Mouse (Mus musculus) neural tube, embryonic 12.5 days (tissue): Measurements from ENCODE around the gene Dnase1l2. TPM values are rescaled to one million over a fixed set of nuclear protein-coding genes. Genes with fewer than 3 reads are reported as not detected.
"Not testable (repeated sequence)": the region's sequence is repeated elsewhere in the genome, so short reads cannot be mapped to it uniquely, and the experiment has no call there.

Experiments used
- ATAC-seq: fragments of 200-750 bp; cut with Nextera tagmentation; 2 replicates; pipeline ENCODE4 v1.8.0; 2017; ENCODE audit warnings: low read depth, mild to moderate bottlenecking, moderate TSS enrichment, moderate library complexity; ENCODE audit not compliant: low FRiP score
- H3K27ac ChIP-seq: fragments of 300-500 bp; sonication (generic); 2 replicates; pipeline ENCODE4 v1.5.1; 2016
- H3K27me3 ChIP-seq: fragments of 300-500 bp; sonication (generic); replicated peaks from 2 replicates; pipeline ENCODE4 v1.6.1; 2016; ENCODE audit warnings: mild to moderate bottlenecking
- H3K36me3 ChIP-seq: fragments of 300-500 bp; sonication (generic); 2 replicates; pipeline ENCODE4 v1.6.1; 2016; ENCODE audit warnings: mild to moderate bottlenecking
- H3K4me1 ChIP-seq: fragments of 300-500 bp; sonication (generic); 2 replicates; pipeline ENCODE4 v1.6.1; 2016
- H3K4me2 ChIP-seq: fragments of 300-500 bp; sonication (generic); replicated peaks from 2 replicates; pipeline ENCODE4 v1.6.1; 2016; ENCODE audit warnings: mild to moderate bottlenecking
- H3K4me3 ChIP-seq: fragments of 300-500 bp; sonication (generic); 2 replicates; pipeline ENCODE4 v1.5.1; 2016
- H3K9ac ChIP-seq: fragments of 300-500 bp; sonication (generic); 2 replicates; pipeline ENCODE4 v1.6.1; 2016; ENCODE audit warnings: mild to moderate bottlenecking
- H3K9me3 ChIP-seq: fragments of 300-500 bp; sonication (generic); 2 replicates; pipeline ENCODE4 v1.6.1; 2016; ENCODE audit warnings: mild to moderate bottlenecking
- WGBS: fragments of 180-500 bp; shearing (Covaris S2); methylation state at CpG from one replicate; pipeline ENCODE4 v1.1.7; 2016; 5-methylcytosine and 5-hydroxymethylcytosine counted together
- polyA plus RNA-seq: library from polyadenylated mRNA; unstranded; fragments of >200 nt; fragmentation: Nextera tagmentation; extraction: Ambion mirVana; gene quantifications from 2 replicates; pipeline ENCODE4 v1.2.1, GENCODE M21; 2016

Dnase1l2 gene
- polyA plus RNA-seq, 1 experiment from 2014 or later: 4.4 TPM

DNA sequence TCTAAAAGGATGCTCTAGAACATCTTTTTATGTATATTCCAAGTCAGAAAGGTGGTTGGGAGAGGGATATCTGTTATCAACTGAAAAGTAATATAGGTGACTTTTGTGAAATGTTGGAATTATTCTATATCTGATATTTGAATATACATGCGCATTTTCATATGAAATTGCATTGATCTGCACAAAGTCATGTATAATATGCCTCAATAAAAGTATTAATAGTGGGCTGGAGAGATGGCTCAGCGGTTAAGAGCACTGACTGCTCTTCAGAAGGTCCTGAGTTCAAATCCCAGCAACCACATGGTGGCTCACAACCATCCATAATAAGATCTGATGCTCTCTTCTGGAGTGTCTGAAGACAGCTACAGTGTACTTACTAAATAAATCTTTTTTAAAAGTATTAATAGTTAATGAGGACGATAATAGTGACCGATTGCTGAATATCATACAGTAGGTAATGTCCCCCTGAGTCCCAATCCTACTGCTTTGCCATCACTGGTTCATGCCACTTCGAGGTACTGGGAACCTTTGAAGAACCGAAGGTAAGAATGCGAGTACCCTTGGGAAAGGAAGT, 26.5 kb upstream of the Dnase1l2 start:
- 19% methylated on average over 7 of the region's 7 CpGs for WGBS
- peak; percentile 4 for ATAC-seq
- peak overlapping the region; percentile 100 for H3K4me2 ChIP-seq

DNA sequence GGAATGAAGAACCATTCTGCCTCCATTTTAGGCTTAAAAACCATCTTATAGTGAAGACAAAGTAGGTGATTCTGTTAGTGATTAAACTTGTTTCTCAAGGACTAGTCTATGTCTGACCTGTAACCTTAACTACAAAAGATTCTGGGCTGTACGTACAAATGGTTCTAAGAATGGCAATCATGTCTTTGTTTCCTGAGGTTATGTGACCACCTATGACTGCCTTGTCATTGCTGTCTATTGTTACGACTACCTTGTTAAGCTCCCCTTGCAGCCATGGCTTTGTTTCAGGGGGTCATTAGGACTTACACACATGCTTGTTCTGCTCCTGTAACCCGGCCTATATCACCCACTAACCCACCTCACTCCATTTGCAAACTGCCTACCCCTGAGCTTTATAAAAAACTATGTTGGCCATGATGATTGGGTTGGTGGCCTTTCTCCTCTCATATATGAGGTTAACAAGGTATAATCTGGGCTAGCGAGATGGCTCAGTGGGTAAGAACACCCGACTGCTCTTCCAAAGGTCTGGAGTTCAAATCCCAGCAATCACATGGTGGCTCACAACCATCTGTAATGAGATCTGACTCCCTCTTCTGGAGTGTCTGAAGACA, 25.8 kb upstream of the Dnase1l2 start:
- no peaks in the 10 kb centered on the region for H3K9me3 ChIP-seq
- no peak for ATAC-seq
- no peak overlapping the region for H3K27ac ChIP-seq
- peaks cover 3% of the 10 kb centered on the region for H3K36me3 ChIP-seq
- H3K9ac ChIP-seq: no peak overlapping the region
- H3K27me3 ChIP-seq: no peaks in the 10 kb centered on the region
- no peak overlapping the region for H3K4me2 ChIP-seq
- whole genome bisulfite sequencing: 89% methylated on average over 5 of the region's 5 CpGs
- H3K4me1 ChIP-seq: peaks cover 30% of the 10 kb centered on the region
- H3K4me3 ChIP-seq: no peak overlapping the region

More for the DNA sequence above, 26.5 kb upstream of the Dnase1l2 start:
- Histone ChIP-seq H3K27me3 (no peaks in the 10 kb centered on the region), H3K27ac (peak overlapping the region; percentile 57; the same call in 1 of the 2 replicates), H3K9me3 (no peaks in the 10 kb centered on the region), H3K4me3 (peak overlapping the region; percentile 84), H3K9ac (peak overlapping the region; percentile 88; the same call in 1 of the 2 replicates), H3K4me1 (peaks cover 36% of the 10 kb centered on the region), H3K36me3 (peaks cover 10% of the 10 kb centered on the region)

DNA sequence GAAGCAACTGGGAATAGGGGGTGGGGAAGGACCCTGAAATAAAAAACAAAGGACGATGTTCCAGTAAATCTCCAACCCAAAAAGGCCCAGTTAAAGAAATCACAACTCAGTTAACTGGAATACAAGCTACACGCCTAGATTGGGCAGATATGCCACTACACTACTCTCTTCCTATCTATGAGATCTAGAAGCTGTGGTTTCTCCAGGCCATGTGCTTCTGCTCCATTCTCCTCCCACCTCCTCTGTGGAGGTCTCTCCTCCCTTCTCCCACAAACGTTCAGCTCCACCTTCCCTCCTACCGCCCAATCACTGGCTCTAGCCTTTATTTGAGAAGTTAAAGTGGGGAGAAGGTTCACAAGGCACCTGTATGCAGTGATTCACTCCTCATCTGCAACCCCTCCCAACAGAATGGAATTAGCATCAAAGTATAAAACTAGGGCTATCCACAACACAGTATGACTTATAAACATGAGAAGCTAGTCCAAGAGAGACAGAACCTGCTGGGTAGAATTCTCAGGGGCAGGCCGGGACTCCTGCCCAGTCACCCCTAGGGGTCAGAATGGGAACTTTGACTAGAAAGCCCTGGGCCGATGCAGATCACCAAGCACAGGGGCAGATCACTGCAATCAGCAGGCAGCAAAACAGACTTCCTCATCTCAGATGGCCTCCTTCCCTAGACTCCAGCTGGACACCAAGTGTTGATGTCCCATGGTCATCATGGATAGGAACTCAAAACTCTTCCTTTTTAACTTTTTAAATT, 20.6 kb upstream of the Dnase1l2 start:
- Histone ChIP-seq H3K27ac (no peak overlapping the region), H3K4me3 (no peak overlapping the region), H3K4me2 (no peak overlapping the region), H3K27me3 (no peaks in the 10 kb centered on the region), H3K36me3 (no peaks in the 10 kb centered on the region), H3K4me1 (no peaks in the 10 kb centered on the region), H3K9me3 (no peaks in the 10 kb centered on the region), H3K9ac (no peak overlapping the region)
- ATAC-seq: no peak
- WGBS: 61% methylated on average over 6 of the region's 6 CpGs

DNA sequence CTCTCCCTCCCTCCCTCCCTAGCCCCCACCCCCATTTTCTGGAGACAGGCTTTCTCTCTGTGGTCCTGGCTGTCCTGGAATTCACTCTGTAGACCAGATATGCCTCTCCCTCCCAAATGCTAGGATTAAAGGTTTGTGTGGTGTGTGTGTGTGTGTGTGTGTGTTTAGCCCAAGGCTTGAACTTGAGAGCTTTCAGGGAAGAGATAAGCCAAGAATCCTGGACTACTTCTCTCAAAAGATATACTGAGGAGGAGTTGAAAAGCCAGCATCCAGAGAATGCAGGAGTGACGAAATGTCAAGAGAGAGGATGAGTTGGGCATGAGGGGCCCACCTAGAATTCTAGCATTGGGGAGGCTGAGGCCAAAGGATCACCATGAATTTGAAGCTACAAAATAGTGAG, 20.0 kb upstream of the Dnase1l2 start:
- H3K4me1 ChIP-seq: no peaks in the 10 kb centered on the region
- no peak overlapping the region for H3K27ac ChIP-seq
- no peaks in the 10 kb centered on the region for H3K27me3 ChIP-seq
- H3K36me3 ChIP-seq: no peaks in the 10 kb centered on the region
- no peak overlapping the region for H3K4me3 ChIP-seq
- no peak for ATAC-seq
- H3K9me3 ChIP-seq: no peaks in the 10 kb centered on the region
- H3K4me2 ChIP-seq: no peak overlapping the region
- WGBS: 81% methylated on average over 1 of the region's 1 CpGs
- no peak overlapping the region for H3K9ac ChIP-seq

DNA sequence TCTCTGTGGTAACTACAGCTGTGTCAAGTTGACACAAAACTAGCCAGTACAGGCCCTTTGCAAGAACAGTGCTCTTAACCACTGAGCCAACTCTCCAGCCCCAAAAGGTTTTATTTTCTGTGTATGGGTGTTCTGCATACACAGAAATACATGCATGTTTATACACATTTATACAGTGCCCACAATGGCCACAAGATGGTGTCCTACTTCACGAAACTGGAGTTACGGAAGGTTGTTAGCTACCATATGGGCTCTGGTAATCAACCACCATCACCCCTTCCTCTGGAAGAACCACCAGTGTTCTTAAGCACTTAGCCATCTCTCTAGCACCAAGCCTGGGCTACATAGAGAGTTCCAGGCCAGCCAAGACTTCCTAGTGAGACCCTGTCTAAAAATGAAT, 18.7 kb upstream of the Dnase1l2 start:
- H3K4me2 ChIP-seq: no peak overlapping the region
- H3K27me3 ChIP-seq: no peaks in the 10 kb centered on the region
- H3K36me3 ChIP-seq: no peaks in the 10 kb centered on the region
- no peak overlapping the region for H3K27ac ChIP-seq
- H3K9me3 ChIP-seq: no peaks in the 10 kb centered on the region
- no peak for ATAC-seq
- H3K4me1 ChIP-seq: no peaks in the 10 kb centered on the region
- H3K9ac ChIP-seq: no peak overlapping the region
- WGBS: 73% methylated on average over 2 of the region's 2 CpGs
- no peak overlapping the region for H3K4me3 ChIP-seq

GRCm38 (mm10) chr17:24455523-24456206, 12.8 kb upstream of the Dnase1l2 start:
- not testable (repeated sequence) for H3K27ac ChIP-seq, H3K4me3 ChIP-seq, H3K9me3 ChIP-seq, H3K27me3 ChIP-seq, H3K9ac ChIP-seq
- ATAC-seq: 0 out of 2 replicates have a peak, but pooled peaks have one; percentile 10
- WGBS: 56% methylated on average over 10 of the region's 10 CpGs
- H3K4me2 ChIP-seq: peak overlapping the region; percentile 86
- peaks cover 13% of the 10 kb centered on the region for H3K4me1 ChIP-seq
- peaks cover 12% of the 10 kb centered on the region for H3K36me3 ChIP-seq

- Histone ChIP-seq H3K4me3 (peak overlapping the region; percentile 77), H3K9me3 (no peaks in the 10 kb centered on the region), H3K4me1 (peaks cover 13% of the 10 kb centered on the region), H3K36me3 (peaks cover 16% of the 10 kb centered on the region), H3K9ac (peak overlapping the region; percentile 81), H3K27me3 (no peaks in the 10 kb centered on the region), H3K4me2 (peak overlapping the region; percentile 86), H3K27ac (peak overlapping the region; percentile 81)
- ATAC-seq: peak; percentile 94
- under 1% methylated on average over 67 of the region's 67 CpGs for WGBS
Measured at GRCm38 (mm10) chr17:24454756-24455522, 12.0 kb upstream of the Dnase1l2 start.

DNA sequence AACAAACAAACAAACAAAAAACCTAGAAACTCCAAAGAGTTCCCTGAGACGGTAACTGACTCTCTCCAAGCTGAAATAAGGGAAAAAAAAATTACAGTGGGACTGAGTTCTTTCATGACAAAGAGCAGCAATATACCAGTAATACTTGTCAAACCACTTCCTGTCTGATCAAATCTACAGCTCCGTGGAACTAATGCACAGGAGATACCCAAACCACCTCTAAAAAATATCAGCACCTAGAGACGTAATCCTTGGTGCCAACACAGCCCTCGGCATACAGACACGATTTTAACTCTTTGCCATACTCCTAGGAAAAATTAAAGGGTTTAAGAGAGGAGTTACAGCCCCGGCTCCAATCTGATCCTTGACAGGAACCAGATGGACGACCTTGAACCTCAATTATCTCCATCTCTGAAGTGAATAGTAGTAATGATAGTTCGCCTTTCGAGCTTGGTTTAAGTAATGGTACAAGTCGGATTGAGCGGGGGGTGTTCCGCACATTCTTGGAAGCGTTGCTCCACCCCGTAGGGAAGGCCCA, 11.4 kb upstream of the Dnase1l2 start:
- Histone ChIP-seq H3K9ac (peak overlapping the region; percentile 81), H3K9me3 (no peaks in the 10 kb centered on the region), H3K4me2 (peak overlapping the region; percentile 86), H3K4me3 (peak overlapping the region; percentile 77), H3K4me1 (peaks cover 13% of the 10 kb centered on the region), H3K36me3 (peaks cover 23% of the 10 kb centered on the region), H3K27me3 (no peaks in the 10 kb centered on the region), H3K27ac (peak overlapping the region; percentile 81; the same call in 1 of the 2 replicates)
- 10% methylated on average over 14 of the region's 14 CpGs for whole genome bisulfite sequencing
- ATAC-seq: no peak

DNA sequence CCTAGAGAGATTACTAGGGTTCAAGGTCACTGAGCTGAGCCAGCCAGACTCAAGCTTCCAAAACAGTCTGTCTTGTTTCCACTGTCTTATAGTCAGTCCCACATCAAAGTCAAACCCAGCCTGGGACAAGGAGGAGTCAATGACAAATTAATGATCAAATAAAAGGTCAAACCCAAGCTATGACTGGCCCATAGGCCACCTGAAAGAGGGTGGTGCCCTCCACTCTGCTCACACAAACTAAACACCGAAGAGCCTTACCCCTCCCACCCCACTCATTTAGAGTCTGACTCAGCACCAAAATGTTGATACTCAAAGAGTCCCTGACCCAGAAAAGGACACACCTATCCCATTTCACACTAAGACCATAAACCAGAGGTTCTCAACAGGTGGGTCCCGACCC, 10.5 kb upstream of the Dnase1l2 start:
- peaks cover 32% of the 10 kb centered on the region for H3K36me3 ChIP-seq
- no peaks in the 10 kb centered on the region for H3K27me3 ChIP-seq
- H3K4me1 ChIP-seq: peaks cover 13% of the 10 kb centered on the region
- WGBS: 92% methylated on average over 2 of the region's 2 CpGs
- no peak overlapping the region for H3K9ac ChIP-seq
- H3K9me3 ChIP-seq: no peaks in the 10 kb centered on the region
- H3K4me2 ChIP-seq: peak overlapping the region; percentile 86
- H3K27ac ChIP-seq: no peak overlapping the region
- no peak for ATAC-seq
- H3K4me3 ChIP-seq: no peak overlapping the region

DNA sequence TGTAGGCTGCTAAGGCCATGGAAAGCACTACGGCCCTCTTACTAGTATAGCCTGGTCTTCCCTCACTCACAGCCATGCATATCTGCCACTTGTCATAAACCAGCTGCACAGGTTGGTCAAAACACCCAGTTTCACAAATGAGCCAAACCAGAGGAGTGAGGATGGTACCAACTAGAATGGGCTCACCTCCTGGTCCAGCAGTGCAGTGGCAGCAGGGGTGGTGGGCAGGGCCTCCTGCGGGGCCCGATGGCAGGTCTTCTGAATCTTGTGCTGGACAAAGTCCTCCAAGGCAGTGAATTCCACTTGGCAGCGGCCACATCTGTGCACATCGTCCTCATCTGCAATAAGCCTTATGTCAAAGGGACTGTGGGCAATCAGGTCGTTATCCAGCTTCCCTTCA, 8.3 kb upstream of the Dnase1l2 start:
- Histone ChIP-seq H3K27me3 (no peaks in the 10 kb centered on the region), H3K36me3 (peaks cover 53% of the 10 kb centered on the region), H3K9me3 (no peaks in the 10 kb centered on the region), H3K4me2 (no peak overlapping the region), H3K4me3 (no peak overlapping the region), H3K4me1 (peaks cover 13% of the 10 kb centered on the region), H3K27ac (no peak overlapping the region), H3K9ac (no peak overlapping the region)
- 95% methylated on average over 6 of the region's 6 CpGs for WGBS
- no peak for ATAC-seq

DNA sequence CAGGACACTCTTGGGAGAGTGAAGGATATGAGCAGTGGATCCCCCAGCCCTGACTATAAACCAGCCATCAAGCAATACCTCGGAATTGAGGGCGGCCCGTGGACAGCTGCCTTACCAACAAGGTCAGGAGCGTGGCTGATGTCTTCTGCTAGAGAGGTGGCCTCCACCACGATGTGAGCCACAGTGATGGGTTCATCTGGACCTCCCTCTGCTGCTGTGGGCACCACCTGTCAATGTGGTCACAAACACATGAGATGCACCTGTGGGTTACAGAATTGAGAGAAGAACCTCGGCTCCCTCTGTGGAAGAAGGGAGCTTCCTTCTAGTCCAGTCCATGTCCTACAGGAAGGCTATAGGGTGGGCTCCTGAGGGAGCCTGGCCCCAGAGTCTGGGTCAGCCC, 6.6 kb upstream of the Dnase1l2 start:
- H3K27ac ChIP-seq: no peak overlapping the region
- H3K4me2 ChIP-seq: no peak overlapping the region
- peaks cover 71% of the 10 kb centered on the region for H3K36me3 ChIP-seq
- no peak overlapping the region for H3K9ac ChIP-seq
- 94% methylated on average over 6 of the region's 6 CpGs for WGBS
- peaks cover 12% of the 10 kb centered on the region for H3K4me1 ChIP-seq
- H3K9me3 ChIP-seq: no peaks in the 10 kb centered on the region
- H3K4me3 ChIP-seq: no peak overlapping the region
- no peaks in the 10 kb centered on the region for H3K27me3 ChIP-seq
- no peak for ATAC-seq
